Mouse (Mus musculus) lung, postnatal 0 days (tissue): ENCODE data around the gene Gm11437. TPM values are rescaled to one million over a fixed set of nuclear protein-coding genes. Genes with fewer than 3 reads are reported as not detected.

Source experiments
- ATAC-seq: fragments of 200-750 bp; cut with Nextera tagmentation; 2 replicates; pipeline ENCODE4 v1.8.0; 2017; ENCODE audit warnings: moderate library complexity
- DNase-seq: peaks from one replicate; pipeline ENCODE4 v3.0.0-alpha.2; 2016; ENCODE audit warnings: low spot score
- H3K27ac ChIP-seq: fragments of 300-500 bp; sonication (generic); 2 replicates; pipeline ENCODE4 v1.5.1; 2014; ENCODE audit warnings: antibody characterized with exemption, mild to moderate bottlenecking, low read length, mixed read lengths
- H3K27me3 ChIP-seq: fragments of 300-500 bp; sonication (generic); replicated peaks from 2 replicates; pipeline ENCODE4 v1.6.1; 2014; ENCODE audit warnings: low read length, mixed read lengths; ENCODE audit not compliant: insufficient read depth
- H3K36me3 ChIP-seq: fragments of 300-500 bp; sonication (generic); 2 replicates; pipeline ENCODE4 v1.6.1; 2014; ENCODE audit warnings: low read length, mixed read lengths; ENCODE audit not compliant: insufficient read depth
- H3K4me1 ChIP-seq: fragments of 300-500 bp; sonication (generic); 2 replicates; pipeline ENCODE4 v1.6.1; 2014; ENCODE audit warnings: antibody characterized with exemption, low read depth, low read length, mixed read lengths; ENCODE audit not compliant: insufficient read depth
- H3K4me2 ChIP-seq: fragments of 300-500 bp; sonication (generic); replicated peaks from 2 replicates; pipeline ENCODE4 v1.6.1; 2014; ENCODE audit warnings: low read depth, mild to moderate bottlenecking, low read length, moderate library complexity, mixed read lengths
- H3K4me3 ChIP-seq: fragments of 300-500 bp; sonication (generic); 2 replicates; pipeline ENCODE4 v1.5.1; 2014; ENCODE audit warnings: low read depth, low read length
- H3K9ac ChIP-seq: fragments of 300-500 bp; sonication (generic); replicated peaks from 2 replicates; pipeline ENCODE4 v1.6.1; 2014; ENCODE audit warnings: low read depth, mild to moderate bottlenecking
- H3K9me3 ChIP-seq: fragments of 300-500 bp; sonication (generic); 2 replicates; pipeline ENCODE4 v1.6.1; 2016; ENCODE audit warnings: low read length, mixed read lengths
- CTCF ChIP-seq: IDR thresholded peaks from 2 replicates; pipeline ENCODE4 v1.5.1; 2016; ENCODE audit warnings: antibody characterized with exemption, mild to moderate bottlenecking
- EP300 ChIP-seq: IDR thresholded peaks from 2 replicates; pipeline ENCODE4 v1.6.1; 2016; ENCODE audit warnings: antibody characterized with exemption, mild to moderate bottlenecking, control low read depth
- WGBS: fragments of 180-500 bp; shearing (Covaris S2); extraction: QIAGEN DNeasy Blood & Tissue Kit; methylation state at CpG from one replicate; pipeline ENCODE4 v1.1.7; 2014; 5-methylcytosine and 5-hydroxymethylcytosine counted together
- polyA plus RNA-seq: library from polyadenylated mRNA; unstranded; fragments of >200 nt; fragmentation: Nextera tagmentation; extraction: Ambion mirVana; gene quantifications from 2 replicates; pipeline ENCODE4 v1.2.1, GENCODE M21; 2015

Gene Gm11437
- polyA plus RNA-seq, 1 experiment from 2014 or later, result not detected

DNA sequence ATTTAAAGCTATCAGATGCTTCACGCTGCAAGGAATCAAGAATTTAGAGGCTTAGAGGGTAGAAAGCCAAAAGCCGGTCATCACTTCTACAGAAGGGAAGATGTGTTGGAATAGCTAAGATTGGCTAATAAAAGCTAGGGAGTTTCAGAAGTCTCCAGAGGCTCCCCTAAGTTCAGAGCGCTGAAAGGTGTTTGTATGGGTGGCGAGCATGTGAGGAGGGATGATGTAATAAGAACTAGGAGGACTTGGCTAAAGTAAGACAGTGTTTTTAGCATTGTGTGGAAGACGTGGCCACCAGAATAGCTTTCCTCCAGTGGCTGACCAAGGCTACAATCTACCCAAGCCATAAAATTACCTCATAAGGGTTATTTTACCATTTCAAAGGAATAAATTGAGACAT, 53.7 kb downstream of the Gm11437 start:
- whole genome bisulfite sequencing, result 92% methylated on average over 5 of the region's 5 CpGs
- Histone ChIP-seq H3K9me3 (no peaks in the 10 kb centered on the region), H3K4me1 (no peaks in the 10 kb centered on the region), H3K4me3 (no peak overlapping the region), H3K27me3 (no peaks in the 10 kb centered on the region), H3K4me2 (no peak overlapping the region), H3K36me3 (peaks cover 11% of the 10 kb centered on the region; the same call in 1 of the 2 replicates), H3K9ac (no peak overlapping the region), H3K27ac (no peak overlapping the region)
- TF ChIP-seq EP300, result no peak
- TF ChIP-seq CTCF, result no peak
- DNase-seq, result no peak
- no peak for ATAC-seq

- no peak for ATAC-seq
- H3K4me1 ChIP-seq, result no peaks in the 10 kb centered on the region
- no peak overlapping the region for H3K9ac ChIP-seq
- TF ChIP-seq CTCF, result no peak
- no peak for TF ChIP-seq EP300
- no peak overlapping the region for H3K4me3 ChIP-seq
- peaks cover 12% of the 10 kb centered on the region; the same call in 1 of the 2 replicates for H3K36me3 ChIP-seq
- no peak overlapping the region for H3K4me2 ChIP-seq
- H3K27me3 ChIP-seq, result no peaks in the 10 kb centered on the region
- no peak overlapping the region for H3K27ac ChIP-seq
- no peak for DNase-seq
- no peaks in the 10 kb centered on the region for H3K9me3 ChIP-seq
- WGBS, result 59% methylated on average over 2 of the region's 2 CpGs
Observed at GRCm38 (mm10) chr11:84107137-84107536, 60.1 kb downstream of the Gm11437 start.

GRCm38 (mm10) chr11:84104036-84104435, 63.2 kb downstream of the Gm11437 start:
- H3K27me3 ChIP-seq, result no peaks in the 10 kb centered on the region
- 0 out of 2 replicates have a peak, but pooled peaks cover 5% of the 10 kb centered on the region for H3K4me1 ChIP-seq
- no peak overlapping the region for H3K4me2 ChIP-seq
- no peak for DNase-seq
- ATAC-seq, result no peak
- H3K4me3 ChIP-seq, result no peak overlapping the region
- WGBS, result 93% methylated on average over 6 of the region's 6 CpGs
- H3K27ac ChIP-seq, result no peak overlapping the region
- TF ChIP-seq CTCF (no peak), EP300 (no peak)
- H3K36me3 ChIP-seq, result peaks cover 5% of the 10 kb centered on the region; the same call in 1 of the 2 replicates
- no peaks in the 10 kb centered on the region for H3K9me3 ChIP-seq
- H3K9ac ChIP-seq, result no peak overlapping the region

- H3K27me3 ChIP-seq, result no peaks in the 10 kb centered on the region
- ATAC-seq (peak; percentile 60), DNase-seq (peak; percentile 67)
- H3K36me3 ChIP-seq, result 0 out of 2 replicates have a peak, but pooled peaks cover 4% of the 10 kb centered on the region
- H3K9ac ChIP-seq, result no peak overlapping the region
- H3K27ac ChIP-seq, result no peak overlapping the region
- H3K4me1 ChIP-seq, result 0 out of 2 replicates have a peak, but pooled peaks cover 5% of the 10 kb centered on the region
- H3K9me3 ChIP-seq, result no peaks in the 10 kb centered on the region
- no peak overlapping the region for H3K4me3 ChIP-seq
- TF ChIP-seq CTCF, result no peak
- TF ChIP-seq EP300, result 0 out of 2 replicates have a peak, but pooled peaks have one; percentile 33
- no peak overlapping the region for H3K4me2 ChIP-seq
Observed at GRCm38 (mm10) chr11:84101182-84101581, 66.1 kb downstream of the Gm11437 start.

Other genes starting within 250 kb of the Gm11437 start
- 23.0 and 23.3 TPM in 2 replicates for gene Ddx52, start 225.4 kb downstream of the Gm11437 start, polyA plus RNA-seq
- 7.4 and 8.8 TPM in 2 replicates for gene Synrg, start 203.0 kb downstream of the Gm11437 start, polyA plus RNA-seq
- 66.7 and 69.2 TPM in 2 replicates for gene Dusp14, start 98.2 kb downstream of the Gm11437 start, polyA plus RNA-seq
- gene Tada2a, start 37.9 kb downstream of the Gm11437 start, polyA plus RNA-seq, result 14.9 and 15.0 TPM in 2 replicates
- 6.5 and 7.9 TPM in 2 replicates for gene Acaca, start 37.8 kb downstream of the Gm11437 start, polyA plus RNA-seq